Mouse (Mus musculus) heart, postnatal 14 days (tissue): ENCODE results near the gene Ccdc18. TPM values are rescaled to one million over a fixed set of nuclear protein-coding genes. Genes with fewer than 3 reads are reported as not detected.
"Not testable (repeated sequence)": the region's sequence is repeated elsewhere in the genome, so short reads cannot be mapped to it uniquely, and the experiment has no call there.

Experiments
- DNase-seq, 2 experiments: peaks; one replicate each; pipeline ENCODE4 v3.0.0; 2021 to 2022
- intact Hi-C: fragments of 180-260 bp; cut with DNase I; formaldehyde crosslinking; loops from one replicate; pipeline ENCODE4 v1.15.1; 2025
- long read RNA-seq, 2 experiments: library from polyadenylated mRNA; stranded (forward); transcript quantifications; one replicate each; pipeline ENCODE4 v2.0.0; 2021
- total RNA-seq, 2 experiments: library from RNA; stranded (reverse); gene quantifications; 2 replicates each; pipeline ENCODE4 v1.2.3; 2021

The Ccdc18 gene
- total RNA-seq: 1 to 10 TPM in 1 of 2 experiments, under 1 TPM in 1; 0.67 to 1.7 TPM
- long read RNA-seq, experiment 1: 0 reads
- long read RNA-seq, experiment 2: 0 reads

GRCm38 (mm10) chr5:108132441-108133243 is at the start of gene Ccdc18, which contains the start of gene Tmed5:
Gene Ccdc18 (plus strand): TSS chr5:108132875.
Gene Tmed5 (minus strand): TSS chr5:108132620.
- DNase-seq: peak; percentile 98 to 99
- intact Hi-C loops: loop anchor here (5.0 kb wide), 4 partner anchors 65 to 180 kb away; partner anchors contain the start of genes Dr1, Fam69a, Mtf2 and Pigg

- DNase-seq: no peak
- intact Hi-C loops: no loop called here
Measured at GRCm38 (mm10) chr5:108085440-108085839, 47.2 kb upstream of the Ccdc18 start.

- intact Hi-C loops, DNase-seq: not testable (repeated sequence)
Measured at GRCm38 (mm10) chr5:108092731-108093130, 39.9 kb upstream of the Ccdc18 start.

- DNase-seq: no peak
- intact Hi-C loops: no loop called here
Measured at GRCm38 (mm10) chr5:108097676-108098075, 35.0 kb upstream of the Ccdc18 start.

- intact Hi-C loops: no loop called here
- DNase-seq: peak in 1 of 2 experiments; percentile 7
Measured at GRCm38 (mm10) chr5:108100196-108100595, 32.5 kb upstream of the Ccdc18 start.

- no peak for DNase-seq
- intact Hi-C loops: no loop called here
Measured at GRCm38 (mm10) chr5:108104306-108104705, 28.4 kb upstream of the Ccdc18 start.

- no peak for DNase-seq
- intact Hi-C loops: no loop called here
Measured at GRCm38 (mm10) chr5:108109346-108109745, 23.3 kb upstream of the Ccdc18 start.

GRCm38 (mm10) chr5:108117693-108118092 is 15.0 kb upstream of the Ccdc18 start:
- DNase-seq: no peak
- intact Hi-C loops: no loop called here

GRCm38 (mm10) chr5:108120221-108120900 is 12.3 kb upstream of the Ccdc18 start:
- intact Hi-C loops: no loop called here
- DNase-seq: no peak

- intact Hi-C loops: loop anchor here (5.0 kb wide), 4 partner anchors 65 to 180 kb away; partner anchors contain the start of genes Dr1, Fam69a, Mtf2 and Pigg
Measured at GRCm38 (mm10) chr5:108131849-108132440, 730 bp upstream of the Ccdc18 start.

GRCm38 (mm10) chr5:108152592-108152991 is 19.9 kb downstream of the Ccdc18 start:
- intact Hi-C loops: no loop called here
- no peak for DNase-seq

More at GRCm38 (mm10) chr5:108131849-108132440, 730 bp upstream of the Ccdc18 start:
- DNase-seq: peak; percentile 47 to 52

- DNase-seq: no peak
- intact Hi-C loops: loop anchor here (5.0 kb wide), 1 partner anchor 238 kb away; no protein-coding TSS in a partner anchor
Measured at GRCm38 (mm10) chr5:108160796-108161195, 28.1 kb downstream of the Ccdc18 start.

- peak; percentile 21 to 55 for DNase-seq
- intact Hi-C loops: loop anchor here (2.0 to 5.0 kb wide), 2 partner anchors 131 to 241 kb away; no protein-coding TSS in a partner anchor
Measured at GRCm38 (mm10) chr5:108163695-108164094, 31.0 kb downstream of the Ccdc18 start.

GRCm38 (mm10) chr5:108184050-108184449 is 51.4 kb downstream of the Ccdc18 start:
- intact Hi-C loops: no loop called here
- DNase-seq: no peak

- no peak for DNase-seq
- intact Hi-C loops: no loop called here
Measured at GRCm38 (mm10) chr5:108188967-108189366, 56.3 kb downstream of the Ccdc18 start.

GRCm38 (mm10) chr5:108206008-108206407 is 73.3 kb downstream of the Ccdc18 start:
- intact Hi-C loops: no loop called here
- no peak for DNase-seq

GRCm38 (mm10) chr5:108211512-108211911 is 78.8 kb downstream of the Ccdc18 start:
- no peak for DNase-seq
- intact Hi-C loops: no loop called here

- no peak for DNase-seq
- intact Hi-C loops: no loop called here
Measured at GRCm38 (mm10) chr5:108214928-108215327, 82.3 kb downstream of the Ccdc18 start.

GRCm38 (mm10) chr5:108224077-108224476 is 91.4 kb downstream of the Ccdc18 start:
- DNase-seq: no peak
- intact Hi-C loops: no loop called here

GRCm38 (mm10) chr5:108226159-108226558 is 93.5 kb downstream of the Ccdc18 start:
- no peak for DNase-seq
- intact Hi-C loops: no loop called here

GRCm38 (mm10) chr5:108246314-108246765 is 113.7 kb downstream of the Ccdc18 start:
- intact Hi-C loops: no loop called here
- no peak for DNase-seq
